Mouse (Mus musculus): ENCODE data around the gene Pfkfb2.

The Pfkfb2 gene

GRCm38 (mm10) chr1:130738551-130739106 lies 9.6 kb upstream of the Pfkfb2 start:
- DNase-seq (ENCODE audit: low read depth, low spot score): no peak

GRCm38 (mm10) chr1:130737916-130738315 lies 8.9 kb upstream of the Pfkfb2 start:
- no peak for DNase-seq (ENCODE audit: low read depth, low spot score)

GRCm38 (mm10) chr1:130737411-130737881 lies 8.4 kb upstream of the Pfkfb2 start:
- no peak for DNase-seq (ENCODE audit: low read depth, low spot score)

- DNase-seq (ENCODE audit: low read depth, low spot score): no peak
Observed at GRCm38 (mm10) chr1:130734852-130735251, 5.8 kb upstream of the Pfkfb2 start.

- no peak for DNase-seq (ENCODE audit: low read depth, low spot score)
Observed at GRCm38 (mm10) chr1:130734452-130734851, 5.4 kb upstream of the Pfkfb2 start.

- no peak for DNase-seq (ENCODE audit: low read depth, low spot score)
Observed at GRCm38 (mm10) chr1:130733671-130734070, 4.6 kb upstream of the Pfkfb2 start.

- no peak for DNase-seq (ENCODE audit: low read depth, low spot score)
Observed at GRCm38 (mm10) chr1:130732706-130733658, 3.9 kb upstream of the Pfkfb2 start.

- no peak for DNase-seq (ENCODE audit: low read depth, low spot score)
Observed at GRCm38 (mm10) chr1:130731741-130732337, 2.8 kb upstream of the Pfkfb2 start, which contains the start of gene AA986860. Gene AA986860, plus strand, starts transcription at chr1:130731976.

GRCm38 (mm10) chr1:130728708-130729107 lies 345 bp downstream of the Pfkfb2 start:
- DNase-seq (ENCODE audit: low read depth, low spot score): no peak

GRCm38 (mm10) chr1:130728070-130728469 lies 983 bp downstream of the Pfkfb2 start:
- no peak for DNase-seq (ENCODE audit: low read depth, low spot score)

- no peak for DNase-seq (ENCODE audit: low read depth, low spot score)
Observed at GRCm38 (mm10) chr1:130726396-130726795, 2.7 kb downstream of the Pfkfb2 start.

GRCm38 (mm10) chr1:130724206-130724605 lies 4.8 kb downstream of the Pfkfb2 start:
- no peak for DNase-seq (ENCODE audit: low read depth, low spot score)

- DNase-seq (ENCODE audit: low read depth, low spot score): peak; percentile 95
Observed at GRCm38 (mm10) chr1:130717291-130717871, 11.7 kb downstream of the Pfkfb2 start, which contains the start of gene Yod1. Gene Yod1, plus strand, starts transcription at chr1:130717327.

GRCm38 (mm10) chr1:130716513-130717290 lies 12.4 kb downstream of the Pfkfb2 start:
- peak; percentile 68 for DNase-seq (ENCODE audit: low read depth, low spot score)

- no peak for DNase-seq (ENCODE audit: low read depth, low spot score)
Observed at GRCm38 (mm10) chr1:130716218-130716512, 12.9 kb downstream of the Pfkfb2 start.

GRCm38 (mm10) chr1:130715561-130716217 lies 13.4 kb downstream of the Pfkfb2 start, which contains the start of gene Gm29427:
Gene Gm29427, minus strand, starts transcription at chr1:130715799.
- peak; percentile 97 for DNase-seq (ENCODE audit: low read depth, low spot score)

GRCm38 (mm10) chr1:130714046-130714445 lies 15.0 kb downstream of the Pfkfb2 start:
- DNase-seq (ENCODE audit: low read depth, low spot score): peak; percentile 15

- no peak for DNase-seq (ENCODE audit: low read depth, low spot score)
Observed at GRCm38 (mm10) chr1:130710283-130711080, 18.6 kb downstream of the Pfkfb2 start.

- DNase-seq (ENCODE audit: low read depth, low spot score): no peak
Observed at GRCm38 (mm10) chr1:130703613-130704012, 25.4 kb downstream of the Pfkfb2 start.

- no peak for DNase-seq (ENCODE audit: low read depth, low spot score)
Observed at GRCm38 (mm10) chr1:130701976-130702375, 27.1 kb downstream of the Pfkfb2 start.

All from A20 (cell line).